Mouse (Mus musculus): ENCODE data around the gene Cdk5r2.

DNA sequence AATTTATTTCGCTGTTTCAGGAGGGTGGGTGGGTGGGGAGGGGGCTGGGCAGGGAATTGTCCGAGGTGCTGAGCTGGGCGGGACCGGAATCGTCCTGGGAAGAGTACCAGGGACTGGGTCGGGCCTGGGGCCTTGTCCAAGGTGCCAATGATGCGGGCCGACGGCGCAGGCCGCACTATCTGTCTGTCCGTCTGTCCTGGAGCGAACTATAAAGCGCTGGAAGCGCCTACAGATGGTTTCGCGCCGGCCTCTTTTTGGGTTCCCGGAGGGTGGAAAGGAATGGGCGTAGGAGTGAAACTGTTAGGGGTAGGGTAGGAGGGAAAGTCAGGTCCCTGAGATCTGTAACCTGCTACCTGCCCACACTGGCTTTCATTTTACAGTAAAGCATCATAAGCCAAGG lies 2.5 kb downstream of the Cdk5r2 start:
- TF ChIP-seq CTCF (IDR thresholded peaks at IDR 0.05; ENCODE audit: extremely low read depth, insufficient read length, insufficient replicate concordance, low read depth, low read length) (no peak), POLR2A (IDR thresholded peaks at IDR 0.05; ENCODE audit: low read depth, low read length) (no peak)
